Mouse (Mus musculus) frontal cortex, adult 2 months (tissue): ENCODE data around the gene Syngr1. TPM values are rescaled to one million over a fixed set of nuclear protein-coding genes. Genes with fewer than 3 reads are reported as not detected.
A peak's percentile ranks its signal among the peaks of the same experiment; 100 is the strongest.

Experiments
- DNase-seq, 2 experiments: peaks; one replicate each; pipeline ENCODE4 v3.0.0; 2022; ENCODE audit warnings: low spot score in 1 of 2; ENCODE audit errors: extremely low spot score in 1 of 2
- polyA plus RNA-seq: library from polyadenylated mRNA; depleted of rRNA; stranded (reverse); fragments of >200 nt; gene quantifications from 2 replicates; pipeline ENCODE4 v1.2.3, GENCODE M21; 2012; rRNA removed

Gene Syngr1
- 288 and 302 TPM in 2 replicates for polyA plus RNA-seq

GRCm38 (mm10) chr15:80091121-80091955 is at the start of gene Syngr1, which contains the start of gene Rpl3:
Syngr1 (plus strand) TSS chr15:80091334.
Rpl3 (minus strand) TSS chr15:80091868.
- peak in 1 of 2 experiments; percentile 89 for DNase-seq

GRCm38 (mm10) chr15:80042152-80042551 is 49.0 kb upstream of the Syngr1 start:
- no peak for DNase-seq

DNA sequence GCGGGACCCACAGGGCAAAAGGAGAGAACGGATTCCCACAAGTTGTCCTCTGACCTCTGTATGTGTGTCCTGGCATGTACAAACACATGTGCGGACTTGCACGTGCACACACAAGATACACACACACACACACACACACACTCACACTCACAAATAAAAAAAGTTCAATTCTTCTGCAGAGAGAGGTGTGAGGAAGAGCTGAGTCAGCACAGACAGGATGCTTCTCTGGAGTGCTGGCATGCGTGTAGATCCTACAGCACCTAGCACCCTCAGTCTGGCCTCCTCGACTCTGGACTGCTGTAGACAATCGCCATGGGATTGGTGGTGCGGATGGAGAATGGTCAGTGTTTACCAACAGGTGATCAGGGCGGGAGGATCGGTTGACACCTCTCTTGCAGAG is 46.9 kb upstream of the Syngr1 start:
- no peak for DNase-seq

- DNase-seq = no peak
Observed at GRCm38 (mm10) chr15:80045749-80046148, 45.4 kb upstream of the Syngr1 start.

- no peak for DNase-seq
Observed at GRCm38 (mm10) chr15:80047242-80047641, 43.9 kb upstream of the Syngr1 start.

DNA sequence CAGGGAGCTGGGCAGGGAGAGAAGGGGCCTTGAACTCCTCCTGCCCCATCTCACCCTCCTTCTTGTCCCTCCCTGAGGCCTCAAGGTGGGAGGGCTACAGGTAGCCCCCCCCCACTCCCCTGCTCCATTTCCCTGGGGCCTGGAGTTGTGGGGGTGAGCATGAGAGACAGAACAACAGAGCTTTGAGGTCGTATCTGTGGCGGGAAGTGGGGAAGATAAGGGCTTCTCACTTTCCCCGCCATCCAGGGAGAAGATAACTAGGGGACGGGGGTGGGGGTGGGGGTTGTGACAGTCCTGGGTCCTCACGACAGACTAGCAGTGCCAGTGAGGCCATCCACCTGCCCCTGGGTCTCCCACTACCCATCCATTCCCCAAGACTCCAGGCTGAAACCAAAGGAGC is 43.2 kb upstream of the Syngr1 start:
- no peak for DNase-seq

GRCm38 (mm10) chr15:80050093-80050492 is 41.0 kb upstream of the Syngr1 start:
- no peak for DNase-seq

DNA sequence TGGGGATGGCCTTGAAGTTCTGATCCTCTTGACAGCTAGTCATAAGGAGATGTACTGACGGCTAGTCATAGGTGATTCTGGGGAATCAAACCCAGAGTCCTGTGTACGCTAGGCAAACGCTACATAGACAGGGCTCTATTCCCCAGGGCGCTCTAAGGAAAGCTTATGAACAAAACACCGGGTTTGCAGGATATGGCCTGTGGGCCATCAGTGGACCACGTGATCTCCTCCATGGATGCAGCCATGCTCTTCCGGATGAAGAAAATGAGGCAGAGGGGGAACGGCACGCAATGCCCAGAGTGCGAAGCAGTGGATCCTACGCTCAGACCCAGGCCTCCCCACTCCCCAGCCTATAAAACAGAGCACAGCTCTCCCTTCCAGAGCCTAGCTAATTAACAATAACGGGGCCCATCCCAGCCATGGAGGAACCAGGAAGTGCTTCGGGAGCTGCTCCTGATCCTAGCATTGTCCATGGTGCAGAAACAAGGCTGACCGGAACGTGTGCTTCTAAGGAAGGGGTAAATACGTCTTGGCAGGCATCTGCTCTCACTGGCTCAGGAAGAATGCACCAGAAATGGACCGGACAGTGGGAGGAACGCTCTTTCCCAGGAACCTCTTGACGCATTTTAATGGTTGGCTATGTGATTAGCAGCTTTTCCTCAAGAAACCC is 39.9 kb upstream of the Syngr1 start:
- no peak for DNase-seq

DNA sequence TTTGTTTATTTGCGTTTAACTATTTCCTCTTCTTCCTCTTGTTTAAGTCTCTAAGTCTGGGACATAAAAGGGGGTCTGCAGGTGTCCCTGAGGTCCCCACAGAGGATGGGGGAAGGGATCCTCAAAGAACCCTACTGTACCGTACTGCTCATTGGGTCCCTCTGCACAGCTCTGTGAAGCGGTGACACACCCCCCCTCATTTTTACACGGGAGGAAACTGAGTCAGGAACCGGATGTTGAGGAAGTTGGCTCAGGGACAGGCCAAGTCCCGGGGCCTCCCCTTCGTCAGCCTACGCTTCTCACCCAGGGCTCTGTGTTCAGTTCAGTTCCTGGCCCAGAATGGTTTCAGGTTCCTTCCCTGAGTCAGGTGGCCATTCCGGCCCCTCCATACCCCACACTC is 39.4 kb upstream of the Syngr1 start:
- DNase-seq = no peak

DNA sequence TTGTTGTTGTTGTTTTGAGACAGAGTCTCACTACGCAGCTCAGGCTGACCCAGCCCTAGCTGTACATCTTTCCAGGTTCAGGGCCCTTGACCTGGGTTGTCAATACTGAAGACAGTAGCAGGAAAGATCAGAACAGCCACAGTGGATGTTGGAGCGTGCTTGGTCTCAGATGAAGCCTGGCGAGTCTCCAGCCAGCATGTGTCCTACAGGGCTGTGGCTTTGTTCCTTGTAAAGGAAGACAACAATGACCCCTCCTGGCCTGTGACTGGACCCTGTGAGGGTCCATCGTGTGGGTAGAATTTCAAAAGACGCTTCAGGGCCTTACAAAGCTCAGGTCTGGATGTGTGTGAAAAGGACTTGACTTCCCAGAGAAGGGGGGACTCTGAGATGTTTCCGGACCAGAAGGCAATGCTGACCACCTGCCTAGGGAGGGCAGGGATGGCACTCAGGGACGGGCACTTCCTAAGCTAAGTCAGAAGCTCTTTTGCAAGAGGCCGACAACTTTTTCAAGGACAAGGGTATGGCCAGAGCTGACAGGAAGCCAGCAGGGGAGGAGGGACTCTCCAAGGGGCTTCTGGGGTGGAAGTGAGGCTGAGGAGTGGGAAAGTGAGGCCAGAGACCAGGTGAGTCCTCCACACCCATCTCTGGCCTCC is 37.6 kb upstream of the Syngr1 start:
- no peak for DNase-seq

GRCm38 (mm10) chr15:80054034-80054710 is 37.0 kb upstream of the Syngr1 start:
- no peak for DNase-seq

DNA sequence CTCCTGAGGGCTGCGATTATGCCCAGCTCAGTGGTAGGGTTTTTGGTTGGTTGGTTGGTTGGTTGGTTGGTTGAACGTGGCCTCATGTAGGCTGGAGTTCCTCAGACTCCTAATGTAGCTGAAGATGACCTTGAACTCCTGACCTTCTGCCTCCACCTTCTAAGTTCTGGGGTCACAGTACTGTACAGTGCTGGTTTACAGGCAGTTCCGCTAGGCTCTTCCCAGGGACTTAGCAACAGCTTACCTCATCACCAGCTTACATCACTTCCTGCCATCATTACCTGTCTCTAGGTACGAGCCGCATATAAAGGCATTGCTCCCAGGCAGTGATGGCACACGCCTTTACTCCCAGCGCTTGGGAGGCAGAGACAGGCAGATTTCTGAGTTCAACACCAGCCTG is 33.0 kb upstream of the Syngr1 start:
- no peak for DNase-seq

DNA sequence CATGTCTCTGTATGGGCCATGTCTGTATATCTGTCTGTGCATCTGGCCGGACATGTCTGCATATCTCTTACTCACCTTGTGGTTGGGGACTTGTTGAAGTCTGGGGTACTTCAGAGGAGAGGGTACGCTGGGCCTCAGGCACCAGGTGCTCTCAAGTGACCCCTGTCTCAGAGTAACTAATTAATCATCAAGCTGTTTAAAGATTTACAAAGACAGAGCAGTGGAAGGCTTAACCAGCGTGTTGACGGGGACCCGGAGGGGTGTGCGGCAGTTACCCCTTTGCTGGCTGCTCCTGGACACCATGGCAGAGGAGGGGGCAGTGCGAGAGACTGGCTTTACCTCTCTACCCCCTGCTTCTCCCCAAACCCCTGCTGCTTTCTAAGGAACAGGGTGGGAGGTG is 31.5 kb upstream of the Syngr1 start:
- DNase-seq = no peak

- no peak for DNase-seq
Observed at GRCm38 (mm10) chr15:80060356-80061070, 30.6 kb upstream of the Syngr1 start.

DNA sequence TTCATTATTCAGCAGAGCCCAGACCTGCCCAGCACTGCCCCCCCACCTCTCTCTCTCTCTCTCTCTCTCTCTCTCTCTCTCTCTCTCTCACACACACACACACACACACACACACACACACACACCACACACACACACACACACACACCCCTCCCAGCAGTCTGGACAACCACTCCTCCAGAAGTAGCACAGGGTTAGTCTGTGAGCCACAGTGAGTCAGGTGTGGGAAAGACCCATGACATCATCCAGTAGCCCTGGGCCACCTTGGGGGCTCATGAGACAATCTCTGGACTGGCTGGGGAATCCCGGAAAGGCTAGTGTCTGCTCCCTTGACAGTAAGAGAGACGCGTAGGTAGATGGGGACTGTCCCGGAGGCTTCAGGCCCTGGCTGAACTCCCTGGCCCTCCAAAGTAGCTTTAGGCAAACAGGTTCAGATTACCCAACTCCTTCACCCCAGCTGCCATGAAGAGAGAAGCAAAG is 30.0 kb upstream of the Syngr1 start:
- DNase-seq = no peak

GRCm38 (mm10) chr15:80062339-80062738 is 28.8 kb upstream of the Syngr1 start:
- DNase-seq = no peak

- DNase-seq = no peak
Observed at GRCm38 (mm10) chr15:80062821-80063220, 28.3 kb upstream of the Syngr1 start.

- no peak for DNase-seq
Observed at GRCm38 (mm10) chr15:80064965-80065364, 26.2 kb upstream of the Syngr1 start.

- no peak for DNase-seq
Observed at GRCm38 (mm10) chr15:80065414-80065813, 25.7 kb upstream of the Syngr1 start.

- DNase-seq = no peak
Observed at GRCm38 (mm10) chr15:80066538-80066937, 24.6 kb upstream of the Syngr1 start.
